Mouse (Mus musculus): Measurements from ENCODE around the gene Klhl5.
"Not testable (repeated sequence)": the region's sequence is repeated elsewhere in the genome, so short reads cannot be mapped to it uniquely, and the experiment has no call there.

Klhl5 gene

DNA sequence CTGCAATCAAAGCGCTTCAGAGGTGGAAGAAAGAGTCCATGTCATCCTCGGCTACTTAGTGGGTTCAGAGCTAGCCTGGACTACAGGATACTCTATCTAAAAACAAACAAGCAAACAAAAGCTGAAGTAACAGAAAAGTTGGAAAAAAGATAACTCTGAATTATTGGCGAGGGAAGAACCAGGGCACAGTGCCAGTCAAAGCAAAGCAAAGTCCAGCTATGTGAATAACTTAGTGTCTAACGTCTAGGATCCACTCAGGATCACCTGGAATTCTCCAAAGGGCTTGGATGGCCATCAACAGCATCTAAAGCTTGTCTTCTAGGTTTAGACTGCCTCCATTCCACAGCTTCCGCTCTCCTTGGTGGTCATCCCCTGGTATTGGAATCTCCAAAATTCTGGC is 9.9 kb upstream of the Klhl5 start:
- DNase-seq (ENCODE audit: low spot score in 2 of 2): no peak

GRCm38 (mm10) chr5:65100002-65100401 is 7.3 kb upstream of the Klhl5 start:
- DNase-seq (ENCODE audit: low spot score in 2 of 2): no peak

- no peak for DNase-seq (ENCODE audit: low spot score in 2 of 2)
Observed at GRCm38 (mm10) chr5:65101209-65101608, 6.1 kb upstream of the Klhl5 start.

GRCm38 (mm10) chr5:65101621-65102020 is 5.7 kb upstream of the Klhl5 start:
- no peak for DNase-seq (ENCODE audit: low spot score in 2 of 2)

DNA sequence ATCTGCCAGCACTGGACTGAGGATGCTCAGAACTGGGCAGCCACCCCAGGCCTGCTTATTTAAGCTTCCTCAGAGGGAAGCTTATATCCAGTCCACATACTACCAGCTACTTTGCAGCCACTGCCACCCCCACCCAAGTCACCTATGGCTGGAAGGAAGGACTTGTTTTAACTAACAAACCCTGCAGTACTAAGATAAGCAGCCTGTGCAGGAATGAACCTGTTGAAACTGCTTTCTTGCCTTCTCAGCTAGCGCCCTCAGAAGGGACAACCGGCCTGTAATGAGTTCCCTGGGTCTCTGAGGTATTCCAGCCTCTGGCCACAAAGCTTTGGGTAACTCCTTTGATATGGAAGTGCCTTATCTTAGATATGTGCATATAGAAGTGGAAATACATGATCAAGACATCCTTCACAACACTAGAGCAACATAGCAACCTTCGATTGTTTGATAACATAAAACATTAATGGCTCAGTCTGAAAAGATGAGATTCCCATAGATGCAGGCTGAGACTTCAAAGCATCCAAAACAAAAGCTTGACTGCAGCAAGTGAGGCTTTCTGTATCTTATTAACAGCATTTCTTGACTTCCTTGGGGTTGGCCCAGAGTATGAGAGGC is 5.2 kb upstream of the Klhl5 start:
- no peak for DNase-seq (ENCODE audit: low spot score in 2 of 2)

GRCm38 (mm10) chr5:65102641-65103042 is 4.7 kb upstream of the Klhl5 start:
- no peak for DNase-seq (ENCODE audit: low spot score in 2 of 2)

DNA sequence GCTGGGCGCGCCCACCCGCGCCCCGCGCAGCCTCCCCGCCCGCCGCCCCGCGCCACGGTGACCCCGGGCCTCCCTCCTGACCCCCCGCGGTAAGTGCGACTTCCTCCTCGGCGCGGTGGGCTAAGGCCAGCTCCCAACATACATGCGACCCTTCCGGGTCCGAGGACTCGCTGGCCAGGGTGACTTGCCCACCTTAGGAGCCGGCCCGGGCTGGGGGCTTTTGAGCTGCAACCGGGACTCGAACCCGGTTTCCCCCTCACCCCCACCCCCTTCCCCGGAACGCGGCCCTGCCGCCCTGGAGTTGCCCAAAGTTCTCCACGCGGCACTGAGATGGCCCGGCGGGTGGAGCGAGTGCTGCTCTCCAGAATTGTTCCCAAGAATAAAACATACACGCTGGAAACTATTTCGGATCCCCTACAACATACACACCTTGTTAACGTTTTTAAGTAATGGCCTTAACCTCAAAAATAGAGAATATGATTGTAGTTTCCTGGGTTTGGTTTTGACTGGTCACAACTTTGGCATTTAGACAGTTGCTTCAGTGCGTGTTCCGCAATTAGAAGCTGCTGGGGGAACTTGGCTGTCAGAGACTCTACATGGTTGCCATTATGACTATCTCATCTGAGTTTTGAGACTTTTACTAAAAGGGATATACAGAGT is 564 bp downstream of the Klhl5 start:
- DNase-seq (ENCODE audit: low spot score in 2 of 2): no peak

- not testable (repeated sequence) for DNase-seq (ENCODE audit: low spot score in 2 of 2)
Observed at GRCm38 (mm10) chr5:65112225-65112624, 4.9 kb downstream of the Klhl5 start.

GRCm38 (mm10) chr5:65113323-65113722 is 6.0 kb downstream of the Klhl5 start:
- no peak for DNase-seq (ENCODE audit: low spot score in 2 of 2)

DNA sequence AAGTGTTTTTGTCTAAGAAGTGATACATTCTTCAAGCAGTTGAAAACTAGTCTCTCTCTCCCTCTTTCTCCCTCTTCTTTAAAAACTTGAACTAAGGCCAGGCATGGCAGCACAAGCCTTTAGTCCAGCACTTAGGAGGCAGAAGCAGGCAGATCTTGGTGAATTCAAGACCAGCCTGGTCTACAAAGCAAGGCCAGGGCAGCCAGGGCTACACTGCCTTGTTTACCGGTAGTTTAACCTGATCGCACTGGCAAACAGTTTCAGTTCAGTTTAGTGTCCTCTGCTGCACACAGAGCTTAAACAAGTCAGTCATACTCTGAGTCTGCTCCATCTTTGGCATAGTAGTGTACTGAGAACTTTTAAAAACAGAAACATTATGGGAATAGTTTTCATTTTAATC is 9.4 kb downstream of the Klhl5 start:
- no peak for DNase-seq (ENCODE audit: low spot score in 2 of 2)

DNA sequence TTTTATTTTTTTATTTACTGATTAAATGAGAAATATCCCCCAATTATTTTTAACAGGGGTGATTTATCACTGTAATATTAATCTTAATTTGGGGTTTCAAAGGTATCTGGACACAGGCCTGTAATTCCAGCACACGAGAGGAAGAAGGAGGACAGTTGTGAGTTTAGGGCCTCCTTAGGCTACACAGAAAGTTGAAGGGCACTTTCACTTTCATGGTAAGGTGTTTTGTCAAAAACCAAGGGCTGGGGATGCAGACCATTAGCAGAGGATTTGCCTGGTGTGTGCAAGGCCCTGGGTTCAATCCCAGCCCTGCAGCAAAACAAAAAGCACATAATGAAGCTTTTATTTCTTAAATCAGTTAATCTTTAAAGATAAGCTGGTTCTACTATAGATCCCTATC is 12.2 kb downstream of the Klhl5 start:
- no peak for DNase-seq (ENCODE audit: low spot score in 2 of 2)

DNA sequence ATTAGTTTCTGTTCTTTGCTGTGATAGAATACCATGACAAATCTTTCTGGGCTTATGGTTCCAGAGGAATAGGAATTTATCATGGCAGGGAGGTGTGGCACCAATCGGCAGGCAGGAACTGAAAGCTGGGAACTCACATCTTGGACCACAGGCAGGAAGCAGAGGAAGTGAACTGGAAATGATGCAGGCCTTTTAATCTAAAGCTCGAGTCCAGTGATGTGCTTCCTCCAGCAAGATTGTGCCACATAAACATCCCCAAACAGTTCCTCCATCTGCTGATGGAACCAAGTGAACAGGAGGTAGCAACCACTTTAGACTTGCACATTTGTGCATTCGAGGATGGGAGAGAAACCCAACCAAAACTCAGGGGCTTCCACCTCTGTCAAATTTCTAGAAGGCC is 12.6 kb downstream of the Klhl5 start:
- no peak for DNase-seq (ENCODE audit: low spot score in 2 of 2)

GRCm38 (mm10) chr5:65122616-65123015 is 15.3 kb downstream of the Klhl5 start:
- no peak for DNase-seq (ENCODE audit: low spot score in 2 of 2)

DNA sequence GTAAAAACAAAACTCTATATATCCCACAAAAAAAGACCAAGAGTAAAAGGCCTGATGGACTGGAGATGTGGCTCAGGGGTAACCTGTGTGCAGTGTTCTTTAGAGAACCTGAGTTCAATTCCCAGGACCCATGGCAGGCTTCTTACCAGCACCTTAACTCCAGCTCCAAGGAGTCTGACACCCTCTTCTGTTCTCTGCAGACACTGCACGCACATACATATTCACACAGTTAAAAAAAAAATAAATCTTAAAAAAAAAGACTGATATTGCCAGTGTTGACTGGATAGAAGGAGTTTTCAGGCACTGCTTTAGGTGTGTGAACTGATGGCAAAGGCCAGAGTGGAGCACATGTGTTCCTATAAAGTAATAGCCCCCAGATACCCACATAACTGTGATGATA is 18.8 kb downstream of the Klhl5 start:
- no peak for DNase-seq (ENCODE audit: low spot score in 2 of 2)

- DNase-seq (ENCODE audit: low spot score in 2 of 2): no peak
Observed at GRCm38 (mm10) chr5:65128481-65128880, 21.1 kb downstream of the Klhl5 start.

DNA sequence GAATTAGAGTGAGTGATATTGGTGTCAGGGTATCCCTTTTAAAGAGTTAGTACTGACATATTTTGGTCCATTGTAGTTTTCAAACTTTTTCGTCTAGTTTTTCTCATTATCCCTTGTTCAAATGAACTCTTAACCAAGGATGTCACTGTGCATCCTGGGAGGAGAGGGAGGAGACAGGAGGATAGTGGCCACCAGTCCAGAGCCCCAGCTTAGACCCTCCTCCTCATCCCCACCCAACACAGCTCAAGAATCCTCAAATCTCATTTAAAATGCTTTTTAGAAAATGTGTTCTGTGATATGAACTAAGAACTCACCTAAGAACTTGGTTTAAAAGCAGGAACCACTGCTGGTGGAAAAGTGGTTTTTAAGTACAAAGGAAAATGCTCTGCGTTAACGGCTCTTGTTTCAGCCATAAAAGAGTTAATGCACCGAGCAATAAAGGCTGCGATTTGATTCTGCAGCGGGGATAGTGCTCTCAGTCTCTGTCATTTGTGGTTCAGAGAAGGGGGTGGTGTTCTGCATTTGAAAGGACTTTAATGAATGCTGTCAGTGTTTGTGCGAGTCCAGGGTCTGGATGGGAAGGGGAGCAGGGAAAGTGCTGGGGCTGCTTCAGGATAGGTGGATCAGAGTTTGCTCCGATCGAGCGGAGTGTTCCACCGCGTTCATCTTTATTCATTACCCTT is 23.3 kb downstream of the Klhl5 start:
- DNase-seq (ENCODE audit: low spot score in 2 of 2): peak in 1 of 2 experiments; percentile 29

- peak in 1 of 2 experiments; percentile 26 for DNase-seq (ENCODE audit: low spot score in 2 of 2)
Observed at GRCm38 (mm10) chr5:65131211-65131879, 24.0 kb downstream of the Klhl5 start.

DNA sequence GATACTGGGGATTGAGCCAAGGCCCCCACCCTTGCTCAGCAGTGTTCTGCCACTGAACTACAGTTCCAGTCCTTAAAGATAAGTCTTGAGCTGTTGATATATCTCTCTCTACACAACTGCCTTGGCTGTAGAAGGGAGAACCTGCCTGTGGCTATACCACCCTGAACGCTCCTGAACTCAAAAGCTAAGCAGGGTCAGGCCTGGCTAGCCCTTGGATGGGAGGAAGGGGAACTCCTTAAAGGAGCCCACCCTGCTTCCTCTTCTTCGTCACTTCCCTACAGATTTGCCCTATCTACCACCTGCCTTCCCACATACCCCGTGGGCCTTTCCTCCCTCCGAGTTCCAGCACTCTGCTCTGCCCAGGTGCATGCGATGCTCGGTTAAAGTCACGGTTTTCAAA is 28.8 kb downstream of the Klhl5 start:
- DNase-seq (ENCODE audit: low spot score in 2 of 2): no peak

- no peak for DNase-seq (ENCODE audit: low spot score in 2 of 2)
Observed at GRCm38 (mm10) chr5:65137073-65137472, 29.7 kb downstream of the Klhl5 start.

DNA sequence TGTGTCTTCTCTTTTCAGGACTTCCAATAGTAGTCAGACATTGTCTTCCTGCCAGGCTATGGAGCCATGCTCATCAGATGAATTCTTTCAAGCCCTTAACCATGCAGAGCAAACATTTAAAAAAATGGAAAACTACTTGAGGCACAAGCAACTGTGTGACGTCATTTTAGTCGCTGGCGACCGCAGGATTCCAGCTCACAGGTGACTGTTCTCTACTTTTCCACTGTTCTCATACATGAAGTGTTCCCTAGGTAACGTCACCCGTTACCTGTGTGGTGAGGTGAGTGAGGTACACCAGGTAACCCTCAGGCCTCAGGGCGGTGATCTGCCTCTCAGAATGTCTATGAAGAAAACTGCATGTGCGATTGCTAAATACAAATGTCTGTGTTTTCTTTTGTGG is 33.9 kb downstream of the Klhl5 start:
- no peak for DNase-seq (ENCODE audit: low spot score in 2 of 2)

DNA sequence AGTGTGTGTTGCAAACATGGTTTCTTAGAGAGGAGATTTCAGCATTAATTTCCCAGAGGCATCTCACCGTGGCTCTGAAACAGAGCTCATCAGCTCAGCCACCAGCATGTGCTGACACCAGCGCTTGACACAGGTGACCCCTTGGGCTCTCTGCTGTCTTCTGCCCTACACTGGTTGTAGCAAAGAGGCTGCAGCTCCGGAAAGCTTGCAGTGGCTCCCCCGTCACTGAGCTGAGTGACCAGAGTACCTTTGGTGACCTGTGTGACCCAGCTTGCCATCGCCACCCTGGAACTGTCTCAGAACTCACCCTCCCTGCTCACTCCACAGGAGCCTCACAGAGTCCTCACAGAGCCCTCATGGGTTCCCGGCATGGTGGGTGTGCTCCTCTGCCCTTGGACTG is 34.9 kb downstream of the Klhl5 start:
- DNase-seq (ENCODE audit: low spot score in 2 of 2): no peak

DNA sequence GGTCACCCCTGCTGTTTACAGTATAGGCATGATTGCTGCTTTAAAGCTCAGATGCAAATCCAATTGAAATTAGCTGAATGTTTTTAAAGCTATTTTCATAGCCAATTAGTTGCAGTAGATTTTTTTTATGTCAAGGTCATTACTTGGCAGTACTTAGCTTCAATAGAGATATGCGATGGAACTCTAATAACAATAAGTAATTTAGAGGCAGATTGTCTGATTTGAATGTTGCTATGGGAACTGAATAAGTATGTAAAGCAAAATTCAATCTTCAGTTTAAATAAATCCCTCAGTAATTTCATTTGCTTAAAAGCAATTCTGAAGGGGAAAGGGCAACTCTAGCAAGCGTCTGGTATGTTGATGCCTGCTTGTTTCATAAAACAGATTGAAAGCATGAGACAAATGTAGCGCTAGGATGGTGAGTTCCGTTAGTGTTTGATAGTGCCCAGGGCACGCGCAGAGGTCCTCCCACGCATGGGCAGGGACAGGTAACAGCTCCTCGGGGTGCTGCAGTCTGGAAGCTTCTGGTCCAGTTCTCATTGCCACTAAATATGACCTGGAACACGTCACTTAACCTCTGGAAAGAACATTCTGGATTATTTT is 38.3 kb downstream of the Klhl5 start:
- DNase-seq (ENCODE audit: low spot score in 2 of 2): no peak

Measured in cerebellum, postnatal 4 days (tissue).